Mouse (Mus musculus) embryo, embryonic 11 days (tissue): ENCODE data around the gene Gls2.
"Not testable (repeated sequence)": the region's sequence is repeated elsewhere in the genome, so short reads cannot be mapped to it uniquely, and the experiment has no call there.

Source experiments
- DNase-seq: peaks from one replicate; pipeline ENCODE4 v3.0.0-alpha.2; 2015

The Gls2 gene

GRCm38 (mm10) chr10:128194024-128194550 lies at the start of gene Gls2:
Gene Gls2 (plus strand): TSS chr10:128194457.
- DNase-seq = peak; percentile 97

DNA sequence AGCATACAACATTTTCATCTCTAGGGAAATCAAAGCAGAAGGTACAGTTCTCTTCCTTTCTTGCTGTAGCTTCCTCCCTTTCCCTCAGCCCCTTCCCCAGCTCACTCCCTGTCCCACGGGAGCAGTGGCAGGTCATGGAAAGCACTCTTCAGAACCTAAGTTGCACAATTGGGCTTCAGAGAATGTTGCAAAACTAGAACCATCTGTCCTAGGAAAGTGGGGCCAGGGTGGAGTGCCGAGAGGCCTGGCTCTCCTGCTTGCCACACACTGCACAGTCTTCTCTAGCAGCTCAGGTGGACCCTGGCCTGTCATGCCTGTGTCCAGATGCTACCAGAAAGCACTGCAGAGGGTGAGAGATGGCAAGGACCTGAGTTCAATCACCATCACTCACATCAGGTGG lies 49.3 kb upstream of the Gls2 start:
- DNase-seq = no peak

DNA sequence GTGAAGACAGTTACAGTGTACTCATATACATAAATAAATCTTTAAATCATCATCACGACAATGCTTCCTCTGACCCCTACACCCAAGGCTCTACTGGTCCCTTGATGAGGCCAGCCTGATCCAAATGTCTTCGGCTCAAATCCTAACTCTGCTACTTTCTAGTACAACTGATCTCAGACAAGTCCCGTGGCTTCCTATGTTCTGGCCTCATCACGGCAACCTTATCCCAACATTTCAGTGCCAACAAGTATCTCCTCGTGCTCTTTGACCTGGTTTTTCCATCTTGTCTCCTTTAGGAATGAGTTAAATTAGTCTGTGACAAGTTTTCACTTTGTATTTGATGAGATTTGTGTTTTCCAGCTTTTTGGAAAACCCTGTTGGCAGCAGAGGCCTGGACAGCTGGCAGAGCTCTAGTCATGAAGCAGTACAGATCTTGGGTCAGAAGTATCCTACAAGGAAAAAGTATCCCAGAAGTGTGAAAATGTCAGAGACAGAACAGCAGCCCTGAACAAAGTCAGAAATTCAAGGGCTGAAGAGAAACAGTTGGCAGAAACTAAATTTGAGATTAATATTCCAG lies 45.4 kb upstream of the Gls2 start:
- DNase-seq = no peak

- DNase-seq = peak; percentile 80
Measured at GRCm38 (mm10) chr10:128149592-128149991, 44.7 kb upstream of the Gls2 start.

- DNase-seq = no peak
Measured at GRCm38 (mm10) chr10:128150941-128151340, 43.3 kb upstream of the Gls2 start.

DNA sequence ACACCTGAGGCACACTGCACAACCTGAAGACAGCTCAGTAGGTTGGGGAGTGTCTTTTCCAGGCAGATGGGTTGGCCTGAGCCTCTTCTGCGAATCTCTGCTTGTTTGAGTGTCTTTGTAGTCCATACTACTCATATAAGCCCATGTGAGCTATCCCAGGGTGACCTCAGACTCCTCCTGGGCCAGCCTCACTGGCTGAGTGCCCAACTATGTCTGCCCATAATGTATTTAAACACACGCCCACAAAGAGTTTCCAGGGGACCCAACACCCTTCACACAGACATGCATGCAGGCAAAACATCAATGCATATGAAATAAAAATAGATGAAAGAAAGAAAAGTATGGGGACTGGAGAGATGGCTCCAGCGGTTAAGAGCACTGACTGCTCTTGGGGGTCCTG lies 40.3 kb upstream of the Gls2 start:
- no peak for DNase-seq

DNA sequence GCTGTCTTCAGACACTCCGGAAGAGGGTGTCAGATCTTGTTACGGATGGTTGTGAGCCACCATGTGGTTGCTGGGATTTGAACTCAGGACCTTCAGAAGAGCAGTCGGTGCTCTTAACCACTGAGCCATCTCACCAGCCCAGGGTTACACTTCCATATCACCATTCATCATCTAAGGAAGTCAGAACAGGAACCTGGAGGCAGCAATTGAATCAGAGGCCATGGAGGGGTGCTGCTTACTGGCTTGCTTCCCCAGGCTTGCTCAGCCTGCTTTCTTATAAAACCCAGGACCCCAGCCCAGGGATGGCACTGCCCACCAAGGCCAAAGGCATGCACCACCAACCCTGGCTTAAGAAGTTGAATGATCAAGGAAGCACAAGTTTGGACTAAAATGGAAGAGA lies 28.5 kb upstream of the Gls2 start:
- DNase-seq = not testable (repeated sequence)

GRCm38 (mm10) chr10:128167091-128167490 lies 27.2 kb upstream of the Gls2 start:
- DNase-seq = no peak

- not testable (repeated sequence) for DNase-seq
Measured at GRCm38 (mm10) chr10:128171348-128171747, 22.9 kb upstream of the Gls2 start.

DNA sequence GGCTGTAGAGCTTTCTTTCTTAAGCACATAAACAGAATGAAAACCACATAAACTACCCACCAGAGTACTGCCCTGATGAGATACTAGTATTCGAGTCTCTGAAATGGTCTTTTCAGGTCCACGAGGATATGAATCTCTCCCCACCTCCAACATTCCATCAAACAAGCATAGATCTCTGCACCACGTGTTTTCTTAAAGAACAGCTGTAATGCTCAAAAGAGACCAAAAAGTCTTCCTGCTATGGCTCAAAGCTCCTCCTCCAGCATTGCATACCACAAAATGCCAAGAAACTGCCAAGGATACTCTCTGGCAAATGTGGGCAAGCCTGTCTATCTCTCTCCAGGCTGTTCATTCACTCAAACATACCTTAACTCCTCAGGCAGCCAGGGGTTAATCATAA lies 19.0 kb upstream of the Gls2 start:
- no peak for DNase-seq

DNA sequence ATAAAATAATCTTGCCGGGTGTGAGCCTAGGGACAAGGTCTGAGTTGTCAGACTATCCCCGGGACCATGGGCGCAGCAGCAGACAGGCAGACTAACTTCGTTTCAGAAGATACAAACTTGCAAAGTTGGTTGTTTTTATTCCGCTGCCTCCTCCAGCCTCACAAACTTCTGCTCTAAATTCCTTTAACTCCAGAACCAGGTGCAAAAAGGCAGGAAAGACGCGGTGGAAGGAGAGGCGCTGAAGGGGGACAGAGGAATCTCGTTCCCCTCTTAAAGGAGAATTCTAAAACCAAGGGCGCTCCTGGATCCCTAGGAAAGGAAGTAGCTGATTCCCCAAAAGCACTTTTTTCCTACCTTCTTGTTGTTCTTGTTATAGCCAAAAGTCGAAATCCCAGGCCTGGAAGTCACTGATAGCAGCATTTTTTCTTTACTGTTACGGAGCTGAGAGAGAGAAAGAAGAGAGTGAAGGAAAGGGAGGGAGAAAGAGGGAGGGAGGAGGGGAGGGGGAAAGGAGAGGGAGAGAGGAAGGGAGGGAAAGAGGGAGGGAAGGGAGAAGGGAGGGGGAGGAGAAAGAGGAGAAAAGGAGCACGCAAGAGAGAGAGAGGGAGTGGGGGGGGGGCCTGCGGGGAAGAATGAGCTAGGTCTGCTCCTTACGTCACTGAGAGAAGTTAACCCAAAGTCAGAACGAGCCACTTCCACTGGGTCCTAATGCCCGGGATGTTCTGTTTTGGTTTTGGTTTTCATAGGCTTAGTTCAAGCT lies 18.1 kb upstream of the Gls2 start:
- peak; percentile 91 for DNase-seq

DNA sequence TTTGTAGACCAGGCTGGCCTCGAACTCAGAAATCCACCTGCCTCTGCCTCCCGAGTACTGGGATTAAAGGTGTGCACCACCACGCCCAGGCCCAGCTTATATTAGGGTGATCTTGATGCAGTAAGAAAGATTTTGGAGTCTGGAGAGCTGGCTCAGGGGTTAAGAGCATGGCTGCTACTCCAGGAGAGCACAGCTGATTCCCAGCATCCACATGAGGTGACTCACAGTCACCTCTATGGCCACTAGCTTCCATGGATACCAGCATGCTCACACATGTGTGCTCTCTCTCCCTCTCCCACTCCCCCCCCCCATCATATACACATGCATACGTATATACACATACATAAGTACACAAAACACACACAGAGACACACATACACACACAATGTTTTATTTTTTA lies 16.9 kb upstream of the Gls2 start:
- no peak for DNase-seq

GRCm38 (mm10) chr10:128179989-128180388 lies 14.3 kb upstream of the Gls2 start, which contains the start of gene Rbms2:
Gene Rbms2 (minus strand): TSS chr10:128180297.
- DNase-seq = peak; percentile 47

GRCm38 (mm10) chr10:128184296-128184695 lies 10.0 kb upstream of the Gls2 start:
- DNase-seq = no peak

- no peak for DNase-seq
Measured at GRCm38 (mm10) chr10:128185277-128185940, 8.8 kb upstream of the Gls2 start.

DNA sequence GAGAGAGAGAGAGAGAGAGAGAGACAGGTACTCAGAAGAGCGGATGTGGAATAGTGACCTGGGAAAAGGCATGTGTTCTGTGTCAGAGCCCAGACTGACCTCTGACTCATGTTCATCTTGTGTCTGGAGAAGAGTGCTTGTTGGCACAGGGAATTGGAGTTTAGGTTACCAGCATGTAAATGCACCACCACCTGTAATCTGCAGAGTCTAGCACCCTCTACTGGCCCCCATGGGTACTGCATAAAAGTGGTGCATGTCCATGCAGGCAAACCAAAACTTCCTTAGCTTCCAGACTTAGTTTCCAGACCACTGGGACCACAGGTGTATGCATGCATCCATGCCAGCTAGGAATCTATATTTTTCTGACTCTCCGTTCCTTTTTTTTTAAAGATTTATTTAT lies 8.3 kb upstream of the Gls2 start:
- DNase-seq = peak; percentile 85

DNA sequence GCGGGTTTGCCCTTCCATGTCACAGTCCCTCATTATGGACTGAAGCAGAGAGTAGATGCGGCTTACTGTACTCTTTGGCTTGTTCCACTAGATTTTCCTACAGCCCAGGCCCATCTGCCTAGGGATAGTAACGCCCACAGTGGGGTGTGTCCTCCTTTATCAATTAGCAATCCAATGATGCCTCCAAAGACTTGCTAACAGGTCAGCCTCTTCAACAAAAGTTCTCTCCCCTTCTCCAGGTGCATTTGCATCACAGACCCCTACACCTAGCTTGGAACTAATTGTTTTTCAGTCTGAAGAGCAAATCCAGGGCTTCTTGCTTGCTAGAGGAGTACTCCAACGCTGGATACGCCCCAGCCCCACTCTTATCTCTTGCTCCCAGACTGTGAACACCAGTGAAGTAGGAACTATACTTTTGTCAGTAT lies 7.1 kb upstream of the Gls2 start:
- no peak for DNase-seq

DNA sequence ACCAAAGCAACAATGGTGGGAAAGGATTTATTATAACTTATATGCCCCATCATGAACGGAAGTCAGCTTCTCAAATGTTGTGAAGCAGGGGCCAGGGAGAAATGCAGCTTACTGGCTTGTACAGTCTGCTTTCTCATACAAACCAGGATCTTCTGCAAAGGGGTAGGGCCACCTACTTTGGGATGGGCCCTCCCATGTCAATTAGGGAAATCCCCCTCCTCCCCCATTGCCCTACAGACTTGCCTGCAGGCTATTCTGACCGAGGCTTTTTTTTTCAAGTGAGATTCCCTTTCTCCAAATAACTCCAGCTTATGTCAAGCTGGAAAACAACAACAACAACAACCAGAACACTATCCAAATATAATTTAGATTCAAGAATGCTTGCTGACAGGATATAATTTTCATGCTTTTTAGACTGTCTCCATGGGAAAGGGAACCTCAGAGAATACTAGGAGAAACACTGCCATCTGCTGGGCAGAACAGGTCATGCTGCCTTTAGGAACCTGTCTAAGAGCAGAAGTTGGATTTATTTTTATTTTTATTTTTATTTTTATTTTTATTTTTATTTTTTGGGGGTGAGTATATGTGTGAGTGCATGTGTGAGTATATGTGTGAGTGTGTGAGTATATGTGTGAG lies 5.9 kb upstream of the Gls2 start:
- DNase-seq = peak; percentile 83

- DNase-seq = no peak
Measured at GRCm38 (mm10) chr10:128191472-128191871, 2.8 kb upstream of the Gls2 start.

DNA sequence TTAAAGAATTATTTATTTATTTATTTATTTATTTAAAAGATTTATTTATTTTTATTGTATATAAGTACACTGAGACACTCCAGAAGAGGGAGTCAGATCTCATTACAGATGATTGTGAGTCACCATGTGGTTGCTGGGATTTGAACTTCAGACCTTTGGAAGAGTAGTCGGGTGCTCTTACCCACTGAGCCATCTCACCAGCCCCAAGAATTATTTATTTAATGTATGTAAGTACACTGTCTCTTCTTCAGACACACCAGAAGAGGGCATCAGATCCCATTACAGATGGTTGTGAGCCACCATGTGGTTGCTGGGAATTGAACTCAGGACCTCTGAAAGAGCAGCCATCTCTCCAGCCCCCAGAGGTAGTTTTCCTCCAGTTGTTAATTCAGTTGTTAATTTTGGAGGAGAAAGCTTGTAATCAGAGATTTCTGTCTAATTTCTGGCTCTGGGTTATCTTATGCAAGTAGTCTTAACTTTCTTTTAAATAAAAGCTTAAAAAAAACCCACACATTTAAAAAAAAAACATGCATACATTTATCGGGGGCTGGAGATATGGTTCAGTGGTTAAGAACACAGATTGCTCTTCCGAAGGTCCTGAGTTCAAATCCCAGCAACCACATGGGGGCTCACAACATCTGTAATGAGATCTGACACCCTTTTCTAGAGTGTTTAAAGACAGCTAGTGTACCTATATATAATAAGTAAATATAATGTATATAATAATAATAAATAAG lies 2.1 kb upstream of the Gls2 start:
- DNase-seq = not testable (repeated sequence)

DNA sequence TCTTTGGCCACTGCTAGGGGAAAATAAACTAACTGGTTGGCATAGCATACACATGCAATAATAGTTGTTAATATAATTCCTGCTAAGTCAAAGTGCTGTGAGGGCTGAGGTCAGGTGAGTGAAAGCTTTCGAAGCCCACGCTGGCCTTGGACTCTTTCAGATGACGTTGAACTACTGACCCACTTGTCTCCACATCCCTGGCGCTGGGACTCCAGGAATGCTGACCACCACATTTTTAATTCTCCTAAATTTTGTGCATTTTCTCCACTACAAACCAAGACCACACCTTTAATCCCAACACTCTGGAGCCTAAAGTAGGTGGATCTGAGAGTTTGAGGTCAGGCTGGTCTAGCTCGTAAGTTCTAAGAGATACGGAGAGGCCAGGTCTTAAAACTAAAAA lies 1.1 kb upstream of the Gls2 start:
- no peak for DNase-seq
